Mouse (Mus musculus): ENCODE measurements around the gene Atp6v0b. TPM values are rescaled to one million over a fixed set of nuclear protein-coding genes. Genes with fewer than 3 reads are reported as not detected.
A peak's percentile ranks its signal among the peaks of the same experiment; 100 is the strongest.

The Atp6v0b gene
- polyA plus RNA-seq, 1 experiment from 2014 or later = 162 TPM

DNA sequence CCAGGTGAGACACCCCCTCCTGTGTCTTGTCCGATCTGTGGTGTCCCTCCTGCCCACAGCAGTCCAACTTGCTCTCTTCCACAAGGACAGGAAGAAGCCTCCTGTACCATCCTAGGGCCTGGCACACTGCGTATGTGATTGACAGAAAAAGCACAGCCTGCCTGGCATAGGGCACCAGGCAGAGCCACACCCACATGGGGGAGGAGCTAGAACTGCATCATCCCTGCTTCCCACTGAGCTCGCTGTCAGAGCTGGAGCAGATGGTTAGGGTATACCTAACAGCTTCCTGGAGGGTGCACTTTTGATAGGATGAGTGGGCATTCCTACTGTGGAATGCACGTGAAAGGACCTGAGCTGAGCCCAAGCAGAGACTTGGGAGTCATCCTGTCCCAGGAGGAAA is 24.3 kb downstream of the Atp6v0b start:
- no peak overlapping the region for H3K4me3 ChIP-seq
- peaks cover 11% of the 10 kb centered on the region; the same call in 1 of the 2 replicates for H3K27me3 ChIP-seq (replicated peaks; ENCODE audit: low read depth, poor library complexity, severe bottlenecking)
- peaks cover 36% of the 10 kb centered on the region for H3K4me1 ChIP-seq
- no peak overlapping the region for H3K27ac ChIP-seq (replicated peaks)
- DNase-seq (ENCODE audit: low spot score) = no peak
- 26% methylated on average over 4 of the region's 4 CpGs for WGBS
- peaks cover 11% of the 10 kb centered on the region for H3K36me3 ChIP-seq (replicated peaks)
- no peaks in the 10 kb centered on the region for H3K9me3 ChIP-seq

DNA sequence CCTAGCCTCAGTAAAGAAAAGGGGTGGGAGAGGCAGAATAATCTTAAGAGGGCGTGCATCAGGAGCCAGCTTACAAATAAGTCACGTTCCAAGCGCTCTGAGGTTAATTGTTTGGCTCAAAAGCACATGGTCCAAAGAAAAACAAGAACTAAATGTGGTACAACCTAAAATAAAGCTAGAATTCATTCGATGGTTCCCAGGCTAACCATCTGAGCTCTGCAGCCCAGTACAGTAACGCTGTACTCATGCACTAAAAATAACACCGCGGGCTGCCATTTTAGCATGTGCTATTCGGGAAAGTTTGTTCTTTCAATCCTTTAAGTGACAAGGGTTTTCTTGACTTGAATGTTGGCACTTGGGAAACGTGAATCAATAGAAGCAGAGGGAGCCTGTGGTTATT is 26.6 kb downstream of the Atp6v0b start:
- Histone ChIP-seq H3K27me3 (replicated peaks; ENCODE audit: low read depth, poor library complexity, severe bottlenecking) (no peaks in the 10 kb centered on the region), H3K4me1 (peaks cover 19% of the 10 kb centered on the region), H3K27ac (replicated peaks) (no peak overlapping the region), H3K9me3 (no peaks in the 10 kb centered on the region), H3K36me3 (replicated peaks) (peaks cover 24% of the 10 kb centered on the region), H3K4me3 (no peak overlapping the region)
- 87% methylated on average over 9 of the region's 9 CpGs for WGBS
- DNase-seq (ENCODE audit: low spot score) = no peak

DNA sequence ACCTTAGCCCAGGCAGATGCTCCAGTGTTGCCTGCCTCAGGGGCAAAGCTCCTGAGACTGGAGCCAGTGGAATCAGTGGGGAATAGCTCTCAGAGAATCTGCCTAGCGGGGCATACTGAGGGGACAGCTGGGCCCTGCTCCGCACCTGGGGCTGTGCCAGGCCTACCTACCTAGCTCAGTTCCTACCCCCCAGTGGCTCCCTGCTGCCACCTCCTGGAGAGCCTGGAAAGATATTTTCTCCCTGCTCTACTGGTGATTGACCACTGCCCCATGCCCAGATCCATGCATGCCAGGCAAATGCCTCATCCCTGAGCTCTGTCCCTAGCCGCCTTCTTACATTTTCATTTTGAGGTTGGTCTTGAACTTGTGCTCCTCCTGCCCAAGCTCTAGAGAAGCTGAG is 28.3 kb downstream of the Atp6v0b start:
- no peaks in the 10 kb centered on the region for H3K9me3 ChIP-seq
- H3K4me3 ChIP-seq = no peak overlapping the region
- no peak overlapping the region for H3K27ac ChIP-seq (replicated peaks)
- no peaks in the 10 kb centered on the region for H3K27me3 ChIP-seq (replicated peaks; ENCODE audit: low read depth, poor library complexity, severe bottlenecking)
- H3K4me1 ChIP-seq = peaks cover 26% of the 10 kb centered on the region
- peak; percentile 60 for DNase-seq (ENCODE audit: low spot score)
- H3K36me3 ChIP-seq (replicated peaks) = peaks cover 15% of the 10 kb centered on the region
- WGBS = 69% methylated on average over 3 of the region's 3 CpGs

DNA sequence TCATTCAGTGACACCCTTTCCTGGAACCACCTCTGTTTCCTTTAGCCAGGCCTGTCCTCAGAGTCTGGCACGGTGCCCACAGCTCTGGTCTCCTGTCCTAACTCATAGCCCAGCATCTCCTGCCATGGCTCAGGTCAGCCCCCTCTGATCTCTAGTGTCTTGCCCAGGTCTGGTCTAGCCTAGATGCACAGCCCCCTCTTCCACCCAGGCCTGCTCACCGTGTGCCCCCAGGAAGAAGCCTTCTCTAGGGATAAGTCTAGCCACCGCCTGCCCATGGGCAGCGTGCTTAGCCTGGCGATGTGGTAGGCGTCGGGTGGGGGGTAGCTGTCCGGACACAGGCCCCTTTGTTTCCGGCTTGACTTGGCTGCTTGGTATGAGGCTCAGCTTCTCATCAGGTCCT is 32.0 kb downstream of the Atp6v0b start:
- Histone ChIP-seq H3K27me3 (replicated peaks; ENCODE audit: low read depth, poor library complexity, severe bottlenecking) (no peaks in the 10 kb centered on the region; the same call in 1 of the 2 replicates), H3K9me3 (no peaks in the 10 kb centered on the region), H3K36me3 (replicated peaks) (peaks cover 12% of the 10 kb centered on the region), H3K4me3 (no peak overlapping the region), H3K4me1 (peaks cover 17% of the 10 kb centered on the region), H3K27ac (replicated peaks) (peak overlapping the region; percentile 2; the same call in 1 of the 2 replicates)
- no peak for DNase-seq (ENCODE audit: low spot score)
- 56% methylated on average over 9 of the region's 9 CpGs for WGBS

DNA sequence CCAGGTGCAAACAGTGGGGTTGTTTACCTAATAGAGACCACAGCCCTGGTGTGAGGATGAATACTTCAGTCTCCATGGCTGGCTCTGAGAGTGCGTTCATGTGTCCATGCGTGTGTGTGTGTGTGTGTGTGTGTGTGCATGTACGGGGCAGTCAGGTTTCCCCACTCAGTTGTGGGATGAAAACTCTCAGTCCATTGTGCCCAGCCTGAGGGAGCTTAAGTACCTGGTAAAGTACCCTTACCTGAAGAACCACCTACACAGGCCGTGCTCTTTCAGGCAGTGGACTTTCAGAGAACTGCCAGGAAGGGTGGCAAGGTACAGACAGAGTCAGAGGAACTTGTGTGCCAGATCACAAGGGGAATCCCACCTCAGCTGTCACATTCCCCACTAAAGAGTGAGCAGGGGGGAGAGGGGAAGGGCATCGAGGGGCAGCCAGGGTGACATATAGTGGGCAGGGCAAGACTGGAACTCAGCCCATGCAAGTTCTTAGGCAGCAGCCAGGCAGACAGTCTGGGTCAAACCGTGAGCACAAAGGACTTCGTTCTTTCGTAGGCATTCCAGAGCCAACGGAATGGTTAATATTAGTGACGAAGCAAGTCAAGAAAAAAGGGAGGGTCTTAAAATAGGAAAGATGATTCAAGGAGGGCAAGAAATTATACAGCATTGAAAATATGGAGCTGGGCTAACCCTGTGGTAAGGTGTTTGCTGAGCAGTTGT is 34.8 kb downstream of the Atp6v0b start:
- Histone ChIP-seq H3K27ac (replicated peaks) (no peak overlapping the region), H3K27me3 (replicated peaks; ENCODE audit: low read depth, poor library complexity, severe bottlenecking) (no peaks in the 10 kb centered on the region; the same call in 1 of the 2 replicates), H3K4me3 (no peak overlapping the region), H3K36me3 (replicated peaks) (peaks cover 9% of the 10 kb centered on the region), H3K4me1 (peaks cover 32% of the 10 kb centered on the region), H3K9me3 (no peaks in the 10 kb centered on the region)
- DNase-seq (ENCODE audit: low spot score) = no peak
- WGBS = 91% methylated on average over 10 of the region's 10 CpGs

DNA sequence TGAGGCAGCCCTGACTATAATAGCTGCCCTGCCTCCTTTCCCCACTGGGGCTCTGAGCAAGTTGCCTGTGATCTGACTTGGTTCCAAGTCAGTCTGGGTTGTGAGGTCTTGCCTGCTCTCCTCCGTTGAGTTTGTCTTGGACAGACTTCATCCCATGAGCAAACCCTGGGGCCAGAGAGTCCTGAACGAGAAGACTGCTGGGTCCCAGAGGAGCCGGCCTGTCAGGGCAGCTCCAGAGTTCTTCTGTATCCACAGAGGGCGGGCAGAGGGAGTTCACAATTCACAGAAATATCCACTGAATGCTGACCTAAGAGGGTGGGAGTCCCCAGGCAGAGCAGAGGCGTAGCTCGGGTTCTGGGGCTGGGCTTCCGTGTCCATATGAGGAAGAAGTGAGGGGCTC is 36.3 kb downstream of the Atp6v0b start:
- 73% methylated on average over 7 of the region's 7 CpGs for WGBS

DNA sequence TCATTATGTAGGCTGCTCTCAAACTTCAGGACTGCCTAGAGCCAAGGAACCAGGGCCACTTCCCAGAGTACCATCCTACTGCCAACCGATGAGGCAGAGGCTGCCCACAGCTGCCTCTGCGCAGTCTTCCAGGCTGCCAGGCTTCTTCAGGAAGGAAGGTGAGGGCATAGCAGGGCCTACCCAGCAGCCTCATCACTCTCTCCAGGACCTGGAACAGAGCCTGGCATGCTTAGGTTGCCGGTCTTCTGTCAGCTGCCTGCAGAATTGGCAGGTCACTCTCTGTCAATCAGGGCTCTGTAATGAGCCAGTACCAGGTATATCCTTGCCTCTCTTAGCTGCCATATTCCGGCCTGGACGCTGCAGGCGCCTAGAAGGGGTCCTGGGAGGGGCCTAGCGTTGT is 37.0 kb downstream of the Atp6v0b start:
- H3K36me3 ChIP-seq (replicated peaks) = peaks cover 11% of the 10 kb centered on the region; the same call in 1 of the 2 replicates
- H3K4me1 ChIP-seq = peaks cover 30% of the 10 kb centered on the region
- H3K27me3 ChIP-seq (replicated peaks; ENCODE audit: low read depth, poor library complexity, severe bottlenecking) = no peaks in the 10 kb centered on the region; the same call in 1 of the 2 replicates
- no peak overlapping the region for H3K27ac ChIP-seq (replicated peaks)
- no peaks in the 10 kb centered on the region for H3K9me3 ChIP-seq
- no peak overlapping the region for H3K4me3 ChIP-seq
- 84% methylated on average over 7 of the region's 7 CpGs for WGBS
- no peak for DNase-seq (ENCODE audit: low spot score)

More for the DNA sequence above, 36.3 kb downstream of the Atp6v0b start:
- H3K36me3 ChIP-seq (replicated peaks) = peaks cover 4% of the 10 kb centered on the region; the same call in 1 of the 2 replicates
- no peaks in the 10 kb centered on the region; the same call in 1 of the 2 replicates for H3K27me3 ChIP-seq (replicated peaks; ENCODE audit: low read depth, poor library complexity, severe bottlenecking)
- DNase-seq (ENCODE audit: low spot score) = no peak
- peaks cover 37% of the 10 kb centered on the region for H3K4me1 ChIP-seq
- H3K9me3 ChIP-seq = no peaks in the 10 kb centered on the region
- no peak overlapping the region for H3K4me3 ChIP-seq
- H3K27ac ChIP-seq (replicated peaks) = no peak overlapping the region

DNA sequence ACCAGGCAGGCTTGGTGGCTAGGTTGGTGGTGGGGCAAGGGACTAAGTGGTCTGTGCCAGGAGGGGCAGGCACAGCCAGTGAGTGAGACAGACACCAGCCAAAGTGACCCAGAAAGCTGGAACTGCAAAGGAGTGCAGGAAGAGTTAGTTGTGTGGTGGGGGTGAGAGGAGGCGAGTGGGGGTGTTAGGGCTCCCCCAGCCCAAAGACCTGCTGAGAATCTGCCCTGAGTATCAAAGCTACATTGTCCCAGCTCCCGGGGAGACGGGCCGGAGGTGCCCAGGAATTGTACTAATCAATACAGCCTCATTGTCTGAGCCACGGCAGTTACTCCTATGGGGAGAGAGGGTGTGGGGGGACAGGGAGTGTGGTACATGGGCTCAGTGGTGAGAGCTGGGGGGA is 37.6 kb downstream of the Atp6v0b start:
- Histone ChIP-seq H3K4me1 (peaks cover 28% of the 10 kb centered on the region), H3K9me3 (no peaks in the 10 kb centered on the region), H3K27me3 (replicated peaks; ENCODE audit: low read depth, poor library complexity, severe bottlenecking) (no peaks in the 10 kb centered on the region; the same call in 1 of the 2 replicates), H3K36me3 (replicated peaks) (peaks cover 11% of the 10 kb centered on the region; the same call in 1 of the 2 replicates), H3K27ac (replicated peaks) (no peak overlapping the region; the same call in 1 of the 2 replicates), H3K4me3 (no peak overlapping the region)
- 28% methylated on average over 5 of the region's 5 CpGs for WGBS
- no peak for DNase-seq (ENCODE audit: low spot score)

DNA sequence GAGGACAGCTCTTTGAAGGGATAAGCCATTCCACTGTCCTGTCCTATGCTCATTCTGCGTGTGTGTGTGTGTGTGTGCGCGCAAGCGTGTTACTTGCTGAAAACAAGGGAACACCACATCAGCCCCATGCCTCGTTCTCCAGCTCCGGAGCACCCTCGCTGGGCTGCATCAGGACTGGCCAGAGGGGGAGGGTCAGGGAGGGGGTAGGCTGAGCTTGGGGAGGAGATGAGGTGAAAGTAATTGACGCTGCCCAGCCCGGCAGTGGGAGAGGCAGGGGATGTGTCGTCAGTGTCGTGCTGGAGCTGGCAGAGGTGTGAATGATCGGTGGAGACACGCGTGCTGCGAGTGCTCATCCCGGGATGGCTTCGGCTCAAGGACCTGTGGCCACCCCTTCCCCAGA is 38.1 kb downstream of the Atp6v0b start:
- Histone ChIP-seq H3K4me3 (no peak overlapping the region), H3K4me1 (peaks cover 28% of the 10 kb centered on the region), H3K27me3 (replicated peaks; ENCODE audit: low read depth, poor library complexity, severe bottlenecking) (no peaks in the 10 kb centered on the region; the same call in 1 of the 2 replicates), H3K36me3 (replicated peaks) (peaks cover 11% of the 10 kb centered on the region; the same call in 1 of the 2 replicates), H3K9me3 (no peaks in the 10 kb centered on the region), H3K27ac (replicated peaks) (no peak overlapping the region; the same call in 1 of the 2 replicates)
- no peak for DNase-seq (ENCODE audit: low spot score)
- 62% methylated on average over 17 of the region's 17 CpGs for WGBS

DNA sequence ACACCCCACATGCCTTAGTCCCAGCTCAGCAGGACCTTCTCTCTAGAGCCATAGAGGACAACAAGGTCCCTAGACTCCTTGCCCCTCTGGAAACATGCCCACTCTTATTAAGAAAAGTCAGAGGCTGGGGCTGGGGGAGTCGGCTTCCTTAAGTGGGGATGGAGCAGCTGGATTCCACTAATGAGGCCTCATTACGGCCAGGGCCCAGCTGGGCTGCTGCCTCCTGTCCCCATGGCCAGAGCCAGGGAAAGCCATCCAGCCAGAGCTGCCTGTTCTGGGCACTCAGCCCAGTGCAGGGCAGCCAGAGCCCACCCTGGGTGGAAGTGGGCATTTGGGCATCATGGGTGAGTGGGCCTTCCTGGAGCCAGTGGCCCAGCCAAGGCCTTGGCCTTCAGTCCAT is 40.1 kb downstream of the Atp6v0b start:
- Histone ChIP-seq H3K4me1 (peaks cover 28% of the 10 kb centered on the region), H3K4me3 (no peak overlapping the region), H3K27me3 (replicated peaks; ENCODE audit: low read depth, poor library complexity, severe bottlenecking) (no peaks in the 10 kb centered on the region; the same call in 1 of the 2 replicates), H3K27ac (replicated peaks) (peak overlapping the region; percentile 26; the same call in 1 of the 2 replicates), H3K36me3 (replicated peaks) (peaks cover 11% of the 10 kb centered on the region; the same call in 1 of the 2 replicates), H3K9me3 (no peaks in the 10 kb centered on the region)
- no peak for DNase-seq (ENCODE audit: low spot score)
- WGBS = 37% methylated on average over 2 of the region's 2 CpGs

DNA sequence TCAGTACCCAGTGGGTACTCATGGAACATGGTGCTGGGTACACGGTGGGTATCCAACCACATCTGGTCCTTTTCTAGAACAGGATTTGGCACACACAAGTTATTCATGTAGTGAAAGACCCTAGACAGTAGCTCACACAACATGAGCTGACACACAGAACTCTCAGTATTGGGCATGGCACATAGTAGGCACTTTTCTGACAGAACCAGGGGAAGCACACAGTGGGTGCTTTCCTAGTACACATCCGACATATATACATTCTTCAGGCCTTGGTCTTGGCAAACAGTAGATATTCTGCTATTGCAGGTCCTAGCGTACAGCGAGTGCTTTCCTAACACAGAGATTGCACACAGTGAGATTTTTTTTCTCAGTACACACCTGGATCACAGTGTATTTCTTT is 40.9 kb downstream of the Atp6v0b start:
- peaks cover 28% of the 10 kb centered on the region for H3K4me1 ChIP-seq
- 93% methylated on average over 4 of the region's 4 CpGs for WGBS
- no peaks in the 10 kb centered on the region; the same call in 1 of the 2 replicates for H3K27me3 ChIP-seq (replicated peaks; ENCODE audit: low read depth, poor library complexity, severe bottlenecking)
- no peak overlapping the region for H3K27ac ChIP-seq (replicated peaks)
- H3K4me3 ChIP-seq = no peak overlapping the region
- peaks cover 11% of the 10 kb centered on the region; the same call in 1 of the 2 replicates for H3K36me3 ChIP-seq (replicated peaks)
- no peak for DNase-seq (ENCODE audit: low spot score)
- no peaks in the 10 kb centered on the region for H3K9me3 ChIP-seq

DNA sequence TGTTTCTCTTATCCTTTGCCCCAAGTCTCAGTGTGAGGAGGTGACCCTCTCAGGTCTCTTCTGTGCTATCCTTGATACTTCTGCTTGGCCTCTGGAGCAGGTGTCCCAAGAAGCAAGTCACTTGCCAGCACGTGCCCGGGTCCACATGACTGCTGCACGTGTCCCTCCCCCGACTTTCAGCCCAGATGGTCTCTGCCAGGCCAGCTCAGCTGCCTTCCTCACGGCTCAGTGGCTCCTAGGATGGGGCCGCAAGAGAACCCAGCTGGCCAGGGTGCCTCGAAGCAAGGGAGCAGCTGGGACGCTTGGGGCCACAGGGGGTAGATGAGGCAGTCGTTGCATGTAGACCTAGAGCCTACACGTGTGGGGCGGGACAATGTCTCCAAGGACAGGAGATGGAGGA is 41.8 kb downstream of the Atp6v0b start:
- no peak overlapping the region for H3K27ac ChIP-seq (replicated peaks)
- H3K27me3 ChIP-seq (replicated peaks; ENCODE audit: low read depth, poor library complexity, severe bottlenecking) = no peaks in the 10 kb centered on the region; the same call in 1 of the 2 replicates
- no peak for DNase-seq (ENCODE audit: low spot score)
- H3K4me1 ChIP-seq = peaks cover 22% of the 10 kb centered on the region
- H3K4me3 ChIP-seq = no peak overlapping the region
- H3K36me3 ChIP-seq (replicated peaks) = peaks cover 11% of the 10 kb centered on the region; the same call in 1 of the 2 replicates
- WGBS = 83% methylated on average over 11 of the region's 11 CpGs
- no peaks in the 10 kb centered on the region for H3K9me3 ChIP-seq

DNA sequence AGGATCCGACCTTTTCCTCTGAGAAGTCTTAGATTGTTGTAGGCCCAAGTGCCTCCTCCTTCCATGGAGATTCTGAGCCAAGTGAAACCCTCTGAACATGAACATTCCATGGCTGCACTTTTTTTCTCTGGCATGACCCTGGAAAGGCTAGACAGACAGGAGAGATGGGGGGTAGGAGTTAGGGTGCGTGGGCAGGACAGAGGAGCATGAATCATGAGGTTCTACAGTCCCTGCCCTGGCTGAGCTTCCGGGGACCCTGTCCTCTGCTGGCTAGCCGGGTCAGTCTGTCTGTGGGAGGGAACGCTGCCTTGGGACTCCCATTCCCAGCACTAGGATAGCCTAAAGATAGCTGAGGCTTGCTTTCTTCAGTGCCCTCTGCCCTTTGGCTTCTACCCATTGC is 42.7 kb downstream of the Atp6v0b start:
- Histone ChIP-seq H3K9me3 (no peaks in the 10 kb centered on the region), H3K27ac (replicated peaks) (no peak overlapping the region), H3K4me1 (peaks cover 14% of the 10 kb centered on the region), H3K36me3 (replicated peaks) (peaks cover 11% of the 10 kb centered on the region; the same call in 1 of the 2 replicates), H3K27me3 (replicated peaks; ENCODE audit: low read depth, poor library complexity, severe bottlenecking) (no peaks in the 10 kb centered on the region), H3K4me3 (no peak overlapping the region)
- WGBS = 87% methylated on average over 5 of the region's 5 CpGs
- no peak for DNase-seq (ENCODE audit: low spot score)

All from embryonic facial prominence, embryonic 10.5 days (tissue).